Mouse (Mus musculus) stomach, embryonic 14.5 days (tissue): ENCODE measurements around the gene Slc43a1. TPM values are rescaled to one million over a fixed set of nuclear protein-coding genes. Genes with fewer than 3 reads are reported as not detected.

Experiments
- ATAC-seq: fragments of 200-750 bp; cut with Nextera tagmentation; 2 replicates; pipeline ENCODE4 v1.8.0; 2017; ENCODE audit warnings: low read depth, moderate TSS enrichment; ENCODE audit not compliant: insufficient number of reproducible peaks, insufficient read depth, low FRiP score
- H3K27ac ChIP-seq: fragments of 300-500 bp; sonication (generic); 2 replicates; pipeline ENCODE4 v1.5.1; 2014; ENCODE audit warnings: mild to moderate bottlenecking, low read length, moderate library complexity, mixed read lengths
- H3K27me3 ChIP-seq: fragments of 300-500 bp; sonication (generic); 2 replicates; pipeline ENCODE4 v1.6.1; 2014; ENCODE audit warnings: low read length, control low read depth, mixed read lengths; ENCODE audit not compliant: control insufficient read depth, insufficient read depth
- H3K36me3 ChIP-seq: fragments of 300-500 bp; sonication (generic); 2 replicates; pipeline ENCODE4 v1.6.1; 2014; ENCODE audit warnings: mild to moderate bottlenecking, control low read depth, low read length, moderate library complexity, mixed read lengths; ENCODE audit not compliant: control insufficient read depth, insufficient read depth
- H3K4me1 ChIP-seq: fragments of 300-500 bp; sonication (generic); 2 replicates; pipeline ENCODE4 v1.6.1; 2014; ENCODE audit warnings: low read length, control low read depth, mixed read lengths; ENCODE audit not compliant: control insufficient read depth, insufficient read depth
- H3K4me2 ChIP-seq: fragments of 300-500 bp; sonication (generic); replicated peaks from 2 replicates; pipeline ENCODE4 v1.6.1; 2014; ENCODE audit warnings: low read depth, low read length, control low read depth
- H3K4me3 ChIP-seq: fragments of 300-500 bp; sonication (generic); 2 replicates; pipeline ENCODE4 v1.5.1; 2014; ENCODE audit warnings: low read depth, low read length, control low read depth
- H3K9ac ChIP-seq: fragments of 300-500 bp; sonication (generic); replicated peaks from 2 replicates; pipeline ENCODE4 v1.6.1; 2014; ENCODE audit warnings: low read depth, mild to moderate bottlenecking, control low read depth, low read length, moderate library complexity, mixed read lengths
- H3K9me3 ChIP-seq: fragments of 300-500 bp; sonication (generic); 2 replicates; pipeline ENCODE4 v1.6.1; 2016; ENCODE audit warnings: low read depth, low read length, control low read depth; ENCODE audit not compliant: control insufficient read depth
- WGBS: fragments of 180-500 bp; shearing (Covaris S2); extraction: QIAGEN DNeasy Blood & Tissue Kit; methylation state at CpG from one replicate; pipeline ENCODE4 v1.1.7; 2014; 5-methylcytosine and 5-hydroxymethylcytosine counted together
- polyA plus RNA-seq: library from polyadenylated mRNA; unstranded; fragments of >200 nt; fragmentation: Nextera tagmentation; extraction: Ambion mirVana; gene quantifications from 2 replicates; pipeline ENCODE4 v1.2.1, GENCODE M21; 2014

Gene Slc43a1
- polyA plus RNA-seq, 1 experiment from 2014 or later = 21.1 TPM

DNA sequence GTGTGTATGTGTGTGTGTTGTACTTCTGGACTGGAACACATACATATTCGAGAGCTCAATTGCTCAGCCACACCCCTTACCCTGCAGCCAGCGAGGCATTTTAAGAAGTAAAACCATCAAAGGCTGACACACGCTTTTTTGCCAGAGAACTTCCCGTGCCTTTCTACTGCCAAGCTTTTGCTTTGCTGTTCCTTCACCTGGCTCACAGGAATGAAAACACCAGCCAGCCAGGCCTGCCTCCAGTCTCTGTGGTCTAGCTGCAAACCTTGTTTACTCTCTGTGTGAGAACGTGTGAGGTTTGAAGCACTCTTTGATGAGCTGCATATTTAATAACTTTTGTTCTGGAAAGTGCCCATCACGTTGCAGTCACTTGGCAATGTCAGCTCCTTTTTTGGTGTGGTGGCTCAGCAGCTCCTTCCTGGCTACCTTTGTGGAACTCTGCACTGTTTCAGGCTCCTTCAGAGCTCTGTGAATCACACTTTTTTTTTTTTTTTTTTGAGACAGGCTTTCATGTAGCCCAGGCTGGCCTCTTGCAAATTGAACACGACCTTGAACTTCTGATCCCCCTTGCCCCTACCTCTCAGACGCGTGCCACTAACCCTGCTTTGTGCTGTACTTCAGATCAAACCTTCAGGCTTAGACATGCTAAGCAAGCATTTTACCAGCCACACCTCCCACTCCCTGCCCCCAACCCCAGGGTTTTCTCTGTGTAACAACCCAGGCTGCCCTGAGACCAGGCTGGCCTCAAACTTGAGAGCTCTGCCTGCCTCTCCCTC, 645 bp upstream of the Slc43a1 start:
- no peak overlapping the region for H3K4me3 ChIP-seq
- ATAC-seq = no peak
- WGBS = 21% methylated on average over 9 of the region's 9 CpGs
- H3K27ac ChIP-seq = no peak overlapping the region
- no peaks in the 10 kb centered on the region for H3K36me3 ChIP-seq
- H3K9ac ChIP-seq = no peak overlapping the region
- no peak overlapping the region for H3K4me2 ChIP-seq
- H3K9me3 ChIP-seq = no peaks in the 10 kb centered on the region
- peaks cover 16% of the 10 kb centered on the region; the same call in 1 of the 2 replicates for H3K4me1 ChIP-seq
- no peaks in the 10 kb centered on the region for H3K27me3 ChIP-seq

DNA sequence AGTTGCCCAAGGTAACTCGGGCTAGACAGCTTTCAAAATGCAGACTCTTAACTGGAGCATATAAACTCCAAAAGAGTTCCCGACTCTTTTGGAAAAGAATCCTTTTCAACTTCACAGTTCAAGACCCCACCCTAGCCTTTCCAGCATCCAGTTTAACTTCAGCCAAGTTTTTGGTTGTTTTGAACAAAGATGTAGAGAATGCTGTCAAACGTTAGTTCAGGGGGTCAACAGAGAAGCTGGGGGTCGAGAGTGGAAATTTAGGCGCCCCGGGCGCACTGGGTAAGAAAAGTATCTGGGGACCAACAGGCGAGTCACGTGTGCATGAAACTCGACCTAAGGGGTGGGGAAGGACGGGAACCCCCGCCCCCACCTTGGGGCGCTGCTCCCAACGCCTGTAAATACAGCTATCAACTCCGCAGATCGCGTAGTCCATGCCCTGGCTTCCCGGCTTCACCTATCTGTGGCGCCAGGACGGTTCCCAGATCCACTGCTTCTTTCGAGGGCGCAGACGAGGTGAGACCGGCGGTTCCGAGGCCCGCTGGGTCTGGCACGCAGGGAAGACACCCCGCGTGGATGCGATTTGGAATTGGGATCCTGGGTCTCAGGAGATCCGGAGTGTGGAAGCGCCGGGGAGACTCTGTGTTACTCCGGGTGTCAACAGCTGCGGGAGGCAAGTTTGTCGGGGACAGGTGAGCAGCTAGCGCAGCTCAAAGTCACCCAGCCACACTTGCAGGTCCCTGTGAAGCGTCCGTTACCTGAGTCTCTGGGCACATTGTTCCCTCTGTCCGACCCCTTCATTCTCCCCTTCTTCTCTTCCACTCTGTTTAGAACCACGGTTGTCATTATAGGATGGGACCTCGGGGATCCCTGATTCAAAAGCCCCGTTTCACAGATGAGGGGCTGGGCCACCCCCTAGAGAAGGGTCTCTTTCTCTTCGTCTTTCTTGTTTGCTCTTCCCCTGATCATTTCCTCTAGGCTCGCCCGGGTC, 637 bp downstream of the Slc43a1 start:
- WGBS = 1% methylated on average over 46 of the region's 47 CpGs
- H3K4me3 ChIP-seq = peak overlapping the region; percentile 58
- H3K9me3 ChIP-seq = no peaks in the 10 kb centered on the region
- no peaks in the 10 kb centered on the region for H3K36me3 ChIP-seq
- ATAC-seq = peak; percentile 44; the same call in 1 of the 2 replicates
- H3K27me3 ChIP-seq = no peaks in the 10 kb centered on the region
- peak overlapping the region; percentile 96 for H3K4me2 ChIP-seq
- peak overlapping the region; percentile 74 for H3K9ac ChIP-seq
- peak overlapping the region; percentile 92 for H3K27ac ChIP-seq
- H3K4me1 ChIP-seq = peaks cover 16% of the 10 kb centered on the region; the same call in 1 of the 2 replicates

DNA sequence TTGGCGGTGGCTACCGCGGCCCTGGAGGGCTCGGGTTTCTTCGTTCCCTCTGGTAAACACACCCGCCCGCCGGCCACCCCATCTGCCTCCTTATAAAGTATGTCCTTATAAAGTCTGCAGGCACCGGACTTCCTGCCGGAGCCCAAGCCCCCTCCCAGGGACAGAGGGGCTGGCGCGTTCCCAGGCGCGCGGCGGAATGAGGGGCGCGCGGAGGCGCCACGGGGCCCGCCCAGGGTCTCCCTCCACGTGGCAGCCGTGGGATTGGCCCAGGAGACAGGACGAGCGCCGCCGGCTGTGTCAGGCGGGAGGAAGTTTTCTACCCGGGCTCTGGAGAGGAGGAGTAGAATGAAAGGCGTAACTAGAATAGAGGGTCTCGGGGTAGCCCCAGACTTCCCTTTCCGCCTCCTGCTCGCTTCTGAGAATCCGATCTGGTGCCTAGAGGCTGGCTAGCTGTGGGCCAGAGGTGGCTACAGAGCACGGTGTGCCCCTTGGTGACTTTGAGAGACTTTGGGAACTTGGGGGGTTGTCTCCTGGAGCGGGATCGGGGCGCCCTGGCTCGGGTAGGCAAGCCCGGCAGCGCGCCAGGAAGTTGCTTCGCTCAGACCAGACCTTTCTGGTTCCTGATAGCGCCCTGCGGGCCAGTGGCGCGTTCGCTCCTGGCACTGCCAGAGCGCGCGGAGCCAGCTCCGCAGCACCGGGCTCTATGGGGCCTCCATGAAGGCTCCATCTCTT, 1.5 kb downstream of the Slc43a1 start:
- Histone ChIP-seq H3K4me1 (peaks cover 16% of the 10 kb centered on the region; the same call in 1 of the 2 replicates), H3K36me3 (no peaks in the 10 kb centered on the region), H3K9me3 (no peaks in the 10 kb centered on the region), H3K27ac (peak overlapping the region; percentile 92), H3K9ac (peak overlapping the region; percentile 74), H3K27me3 (no peaks in the 10 kb centered on the region), H3K4me2 (peak overlapping the region; percentile 96), H3K4me3 (peak overlapping the region; percentile 58)
- ATAC-seq = peak; percentile 90
- WGBS = under 1% methylated on average over 54 of the region's 54 CpGs

DNA sequence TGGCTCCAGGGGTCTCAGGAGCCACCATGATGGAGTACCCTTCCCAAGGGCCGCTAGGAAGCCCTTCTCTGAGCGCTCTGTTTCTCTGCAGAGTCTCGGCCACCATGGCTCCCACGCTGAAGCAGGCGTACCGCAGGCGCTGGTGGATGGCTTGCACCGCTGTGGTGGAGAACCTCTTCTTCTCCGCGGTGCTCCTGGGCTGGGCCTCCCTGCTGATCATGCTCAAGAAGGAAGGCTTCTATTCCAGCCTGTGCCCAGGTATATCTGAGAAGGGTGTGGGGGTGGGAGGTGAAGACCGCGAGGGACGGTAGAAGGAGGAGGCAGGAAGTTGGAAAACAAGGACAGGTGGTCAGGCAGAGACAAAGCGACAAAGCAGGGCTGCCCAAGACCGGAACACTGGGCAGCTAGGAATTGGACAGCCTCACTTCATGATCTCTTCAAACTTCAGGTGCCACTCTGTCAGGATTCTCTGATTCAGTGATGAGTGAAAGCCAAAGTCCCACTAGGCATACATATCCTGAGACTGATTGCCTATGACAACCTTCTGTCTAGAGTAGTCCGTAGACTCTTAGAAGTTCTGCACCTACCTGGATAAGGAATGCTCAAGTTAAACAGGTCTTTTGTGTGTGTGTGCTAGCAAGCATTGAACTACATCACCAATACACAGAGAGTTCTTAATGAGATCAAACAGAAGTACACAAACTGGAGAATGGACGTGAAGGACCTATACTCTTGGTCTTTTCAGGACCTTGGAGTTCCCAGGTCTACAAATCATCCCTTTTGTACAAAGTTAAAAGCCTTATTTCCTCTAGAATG, 2.3 kb downstream of the Slc43a1 start:
- Histone ChIP-seq H3K36me3 (no peaks in the 10 kb centered on the region), H3K9ac (peak overlapping the region; percentile 74), H3K27me3 (no peaks in the 10 kb centered on the region), H3K4me3 (peak overlapping the region; percentile 58), H3K4me2 (peak overlapping the region; percentile 96), H3K9me3 (no peaks in the 10 kb centered on the region), H3K27ac (peak overlapping the region; percentile 92), H3K4me1 (peaks cover 16% of the 10 kb centered on the region; the same call in 1 of the 2 replicates)
- peak; percentile 7; the same call in 1 of the 2 replicates for ATAC-seq
- WGBS = 4% methylated on average over 17 of the region's 17 CpGs

DNA sequence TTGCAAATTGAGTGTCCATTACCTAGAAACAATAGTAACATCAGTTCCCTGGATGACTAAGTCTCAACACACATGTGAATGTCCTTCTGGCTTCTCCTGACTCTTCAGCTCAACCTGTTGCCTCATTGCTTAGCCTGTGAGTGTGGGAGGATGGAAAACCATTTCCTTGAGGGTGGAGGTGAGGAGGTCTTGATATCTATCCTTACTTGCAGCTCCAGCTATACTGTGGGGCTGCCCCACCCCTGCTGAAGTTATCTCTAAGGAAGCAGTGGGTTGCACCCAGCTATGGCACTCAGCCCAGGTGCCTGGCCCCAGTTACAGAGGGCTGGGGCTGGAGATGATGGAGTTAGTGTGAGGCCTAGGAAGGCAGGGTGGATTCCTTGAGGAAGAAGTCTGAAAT, 3.3 kb downstream of the Slc43a1 start:
- H3K4me2 ChIP-seq = peak overlapping the region; percentile 96
- H3K4me3 ChIP-seq = no peak overlapping the region

DNA sequence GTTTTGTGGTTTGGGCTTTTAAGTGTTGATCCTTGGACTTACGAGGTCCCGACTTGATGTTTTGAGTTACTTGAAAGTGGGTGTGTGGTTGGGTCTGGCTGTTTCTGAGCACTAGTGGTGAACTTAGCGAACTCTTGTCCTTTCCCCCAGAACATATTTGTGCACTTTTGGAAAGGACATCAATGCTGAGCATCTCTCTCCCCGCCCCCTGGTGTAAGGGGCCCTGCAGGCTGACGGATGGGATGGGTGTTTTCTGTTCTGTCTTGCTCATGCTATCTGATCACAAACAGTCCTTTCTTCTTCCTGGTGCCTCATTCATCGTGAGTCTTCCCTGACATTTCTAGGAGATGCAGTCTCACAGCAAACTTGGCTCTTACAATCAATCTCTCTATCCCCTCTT, 5.0 kb downstream of the Slc43a1 start:
- WGBS = 74% methylated on average over 6 of the region's 6 CpGs
- Histone ChIP-seq H3K4me1 (peaks cover 13% of the 10 kb centered on the region; the same call in 1 of the 2 replicates), H3K4me2 (no peak overlapping the region), H3K4me3 (no peak overlapping the region), H3K9ac (no peak overlapping the region), H3K9me3 (no peaks in the 10 kb centered on the region), H3K27me3 (no peaks in the 10 kb centered on the region), H3K36me3 (no peaks in the 10 kb centered on the region; the same call in 1 of the 2 replicates), H3K27ac (no peak overlapping the region)
- no peak for ATAC-seq

More for the DNA sequence above, 3.3 kb downstream of the Slc43a1 start:
- no peak overlapping the region for H3K27ac ChIP-seq
- peaks cover 16% of the 10 kb centered on the region; the same call in 1 of the 2 replicates for H3K4me1 ChIP-seq
- H3K36me3 ChIP-seq = no peaks in the 10 kb centered on the region; the same call in 1 of the 2 replicates
- H3K27me3 ChIP-seq = no peaks in the 10 kb centered on the region
- H3K9me3 ChIP-seq = no peaks in the 10 kb centered on the region
- no peak overlapping the region for H3K9ac ChIP-seq
- ATAC-seq = peak; percentile 7; the same call in 1 of the 2 replicates

DNA sequence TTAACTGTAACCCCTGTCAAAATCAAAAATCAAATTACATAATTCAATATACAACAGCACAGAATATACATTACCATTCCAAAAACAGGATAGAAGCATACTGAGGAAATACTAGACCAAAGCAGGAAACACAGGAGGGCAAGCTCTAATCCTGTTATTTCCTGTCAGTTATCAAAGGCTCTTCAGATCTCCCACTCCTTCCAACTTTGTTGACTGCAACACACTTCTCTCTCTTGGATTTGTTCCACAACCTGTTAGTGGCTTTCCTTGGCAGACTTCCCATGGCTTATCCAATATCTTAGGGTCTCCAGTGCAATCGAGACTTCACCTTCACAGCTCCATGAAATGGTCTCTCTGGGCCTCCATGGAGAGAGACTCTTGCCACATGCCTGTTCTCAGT, 6.6 kb downstream of the Slc43a1 start:
- H3K9ac ChIP-seq = no peak overlapping the region
- H3K4me2 ChIP-seq = no peak overlapping the region
- H3K27ac ChIP-seq = no peak overlapping the region
- H3K36me3 ChIP-seq = no peaks in the 10 kb centered on the region; the same call in 1 of the 2 replicates
- ATAC-seq = no peak
- no peak overlapping the region for H3K4me3 ChIP-seq
- peaks cover 12% of the 10 kb centered on the region; the same call in 1 of the 2 replicates for H3K4me1 ChIP-seq
- 66% methylated on average over 1 of the region's 1 CpGs for WGBS
- H3K9me3 ChIP-seq = no peaks in the 10 kb centered on the region
- no peaks in the 10 kb centered on the region for H3K27me3 ChIP-seq
